Mouse (Mus musculus): ENCODE measurements around the gene Pabpc4.

The Pabpc4 gene

GRCm38 (mm10) chr4:123342091-123342641 is 80.0 kb downstream of the Pabpc4 start:
- no peak for DNase-seq (ENCODE audit: low read depth, low spot score)

- no peak for DNase-seq (ENCODE audit: low read depth, low spot score)
These were observed 80.7 kb downstream of the Pabpc4 start, which contains the start of gene Bmp8a for GRCm38 (mm10) chr4:123342642-123343470. Gene Bmp8a, minus strand, starts transcription at chr4:123343252.

GRCm38 (mm10) chr4:123343471-123343789 is 81.3 kb downstream of the Pabpc4 start:
- DNase-seq (ENCODE audit: low read depth, low spot score), result no peak

Data from c-Kit-negative CD71-positive TER-119-positive erythroid progenitor cells, embryonic 14.5 days (primary cell).